Mouse (Mus musculus) testis, adult 2 months (tissue): ENCODE results near the gene Spata2l.

Source experiments
- CTCF ChIP-seq: fragments of 200-500 bp; IDR thresholded peaks from 2 replicates; pipeline ENCODE4 v1.5.1; 2012; ENCODE audit warnings: low read depth, mild to moderate bottlenecking, inconsistent platforms, low read length, moderate library complexity; ENCODE audit not compliant: control insufficient read depth, insufficient read depth, insufficient replicate concordance
- POLR2A ChIP-seq: fragments of 200-500 bp; IDR thresholded peaks from 2 replicates; pipeline ENCODE4 v1.6.1; 2012; ENCODE audit warnings: low read depth, mild to moderate bottlenecking, inconsistent platforms, low read length, moderate library complexity; ENCODE audit not compliant: control insufficient read depth

DNA sequence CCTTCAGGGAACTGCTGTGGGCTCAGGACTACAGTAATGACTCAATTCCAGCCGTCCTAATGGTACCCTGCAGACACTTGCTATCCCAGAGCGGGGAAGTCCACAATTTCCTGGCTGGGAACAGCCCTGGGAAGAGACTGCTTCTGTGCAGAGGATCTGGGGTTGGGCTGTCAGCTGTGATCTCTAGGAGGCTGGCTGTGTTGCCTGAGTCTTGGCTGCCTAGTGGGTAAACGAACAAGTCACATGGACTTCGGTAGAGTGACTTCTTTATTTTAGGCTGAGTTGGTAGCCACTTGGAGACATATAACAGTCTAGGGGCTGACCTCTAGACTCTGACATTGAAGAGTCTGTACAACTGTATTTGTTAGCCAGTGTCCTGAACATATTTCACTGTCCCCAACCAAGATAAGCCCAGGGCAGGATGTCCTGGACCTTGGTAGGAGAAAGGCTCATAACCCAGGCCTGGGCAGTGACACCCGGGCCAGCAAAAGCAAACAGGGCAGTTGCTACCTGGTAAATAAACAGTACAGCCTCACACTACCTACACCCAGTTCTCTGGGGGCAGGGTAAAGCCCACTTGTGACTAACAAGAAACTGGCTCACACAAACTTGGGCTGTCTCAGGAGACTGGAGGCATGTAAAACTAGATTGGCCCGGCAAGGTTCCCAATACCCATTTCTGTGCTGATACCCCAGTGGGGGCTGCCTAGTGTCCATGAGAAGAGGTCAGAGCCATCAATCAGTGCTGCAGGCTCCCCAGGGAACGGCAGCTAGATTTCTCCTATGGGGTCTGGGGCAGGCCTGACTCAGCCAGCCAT lies 6.3 kb upstream of the Spata2l start:
- TF ChIP-seq CTCF (no peak), POLR2A (no peak)
